Mouse (Mus musculus) liver, embryonic 15.5 days (tissue): Measurements from ENCODE around the gene Use1. TPM values are rescaled to one million over a fixed set of nuclear protein-coding genes. Genes with fewer than 3 reads are reported as not detected.
"Not testable (repeated sequence)": the region's sequence is repeated elsewhere in the genome, so short reads cannot be mapped to it uniquely, and the experiment has no call there.

Source experiments
- ATAC-seq: fragments of 200-750 bp; cut with Nextera tagmentation; 2 replicates; pipeline ENCODE4 v1.8.0; 2017; ENCODE audit warnings: moderate number of reproducible peaks, mild to moderate bottlenecking, moderate library complexity; ENCODE audit not compliant: insufficient read depth
- H3K27ac ChIP-seq: fragments of 300-500 bp; sonication (generic); replicated peaks from 2 replicates; pipeline ENCODE4 v1.5.1; 2015; ENCODE audit warnings: mild to moderate bottlenecking, inconsistent platforms
- H3K27me3 ChIP-seq: fragments of 300-500 bp; sonication (generic); 2 replicates; pipeline ENCODE4 v1.6.1; 2015; ENCODE audit warnings: mild to moderate bottlenecking, inconsistent platforms
- H3K36me3 ChIP-seq: fragments of 300-500 bp; sonication (generic); replicated peaks from 2 replicates; pipeline ENCODE4 v1.6.1; 2015; ENCODE audit warnings: moderate library complexity, mild to moderate bottlenecking, inconsistent platforms
- H3K4me1 ChIP-seq: fragments of 300-500 bp; sonication (generic); replicated peaks from 2 replicates; pipeline ENCODE4 v1.6.1; 2015; ENCODE audit warnings: inconsistent platforms
- H3K4me2 ChIP-seq: fragments of 300-500 bp; sonication (generic); 2 replicates; pipeline ENCODE4 v1.6.1; 2015; ENCODE audit warnings: moderate library complexity, mild to moderate bottlenecking, inconsistent platforms
- H3K4me3 ChIP-seq: fragments of 300-500 bp; sonication (generic); replicated peaks from 2 replicates; pipeline ENCODE4 v1.5.1; 2015; ENCODE audit warnings: mild to moderate bottlenecking, inconsistent platforms
- H3K9ac ChIP-seq: fragments of 300-500 bp; sonication (generic); 2 replicates; pipeline ENCODE4 v1.6.1; 2015; ENCODE audit warnings: moderate library complexity, mild to moderate bottlenecking, inconsistent platforms
- H3K9me3 ChIP-seq: fragments of 300-500 bp; sonication (generic); replicated peaks from 2 replicates; pipeline ENCODE4 v1.6.1; 2016; ENCODE audit warnings: inconsistent platforms
- WGBS: fragments of 180-500 bp; shearing (Covaris S2); methylation state at CpG from one replicate; pipeline ENCODE4 v1.1.7; 2015; ENCODE audit warnings: mixed read lengths; ENCODE audit not compliant: insufficient replicate concordance; 5-methylcytosine and 5-hydroxymethylcytosine counted together
- polyA plus RNA-seq: library from polyadenylated mRNA; unstranded; fragments of >200 nt; fragmentation: Nextera tagmentation; extraction: Ambion mirVana; gene quantifications from 2 replicates; pipeline ENCODE4 v1.2.1, GENCODE M21; 2015

Use1 gene
- 38.7 and 41.1 TPM in 2 replicates for polyA plus RNA-seq

- H3K27ac ChIP-seq, result peak within 1 kb of the TSS; percentile 93
- peak; percentile 67 for ATAC-seq
- H3K4me1 ChIP-seq, result peaks cover 49% of the 10 kb centered on the region
- H3K9ac ChIP-seq, result peak within 1 kb of the TSS; percentile 74
- peak within 1 kb of the TSS; percentile 89 for H3K4me2 ChIP-seq
- no peaks in the 10 kb centered on the region for H3K27me3 ChIP-seq
- H3K36me3 ChIP-seq, result peaks cover 17% of the 10 kb centered on the region
- under 1% methylated on average over 56 of the region's 56 CpGs for whole genome bisulfite sequencing
- H3K4me3 ChIP-seq, result peak within 1 kb of the TSS; percentile 89
- no peaks in the 10 kb centered on the region for H3K9me3 ChIP-seq
Measured at GRCm38 (mm10) chr8:71366771-71367528, at the start of gene Use1. Gene Use1, plus strand, starts transcription at chr8:71366848.

GRCm38 (mm10) chr8:71318610-71319009, 48.0 kb upstream of the Use1 start:
- peaks cover 34% of the 10 kb centered on the region for H3K36me3 ChIP-seq
- WGBS, result 74% methylated on average over 5 of the region's 5 CpGs

GRCm38 (mm10) chr8:71319760-71320159, 46.9 kb upstream of the Use1 start:
- not testable (repeated sequence) for H3K27me3 ChIP-seq, H3K9ac ChIP-seq, H3K4me2 ChIP-seq, ATAC-seq, H3K4me3 ChIP-seq, H3K27ac ChIP-seq, H3K9me3 ChIP-seq
- WGBS, result 43% methylated on average over 2 of the region's 2 CpGs
- Histone ChIP-seq H3K4me1 (peaks cover 22% of the 10 kb centered on the region), H3K36me3 (peaks cover 46% of the 10 kb centered on the region)

More at GRCm38 (mm10) chr8:71318610-71319009, 48.0 kb upstream of the Use1 start:
- not testable (repeated sequence) for H3K4me2 ChIP-seq, H3K27ac ChIP-seq, H3K9me3 ChIP-seq, H3K4me3 ChIP-seq, H3K27me3 ChIP-seq, ATAC-seq, H3K9ac ChIP-seq
- peaks cover 32% of the 10 kb centered on the region for H3K4me1 ChIP-seq

GRCm38 (mm10) chr8:71322939-71323338, 43.7 kb upstream of the Use1 start:
- no peak overlapping the region for H3K27ac ChIP-seq
- no peaks in the 10 kb centered on the region for H3K4me1 ChIP-seq
- ATAC-seq, result no peak
- H3K4me2 ChIP-seq, result no peak overlapping the region
- H3K9me3 ChIP-seq, result no peaks in the 10 kb centered on the region
- no peaks in the 10 kb centered on the region for H3K27me3 ChIP-seq
- H3K9ac ChIP-seq, result no peak overlapping the region
- H3K4me3 ChIP-seq, result no peak overlapping the region
- peaks cover 66% of the 10 kb centered on the region for H3K36me3 ChIP-seq
- 82% methylated on average over 3 of the region's 3 CpGs for WGBS

GRCm38 (mm10) chr8:71324848-71325247, 41.8 kb upstream of the Use1 start:
- H3K4me3 ChIP-seq, result no peak overlapping the region
- WGBS, result 72% methylated on average over 1 of the region's 1 CpGs
- peaks cover 71% of the 10 kb centered on the region for H3K36me3 ChIP-seq
- peak; percentile 40; the same call in 1 of the 2 replicates for ATAC-seq
- H3K4me2 ChIP-seq, result no peak overlapping the region
- H3K27ac ChIP-seq, result no peak overlapping the region
- H3K27me3 ChIP-seq, result no peaks in the 10 kb centered on the region
- H3K9me3 ChIP-seq, result no peaks in the 10 kb centered on the region
- H3K4me1 ChIP-seq, result no peaks in the 10 kb centered on the region
- H3K9ac ChIP-seq, result no peak overlapping the region

- 86% methylated on average over 6 of the region's 6 CpGs for WGBS
- not testable (repeated sequence) for ATAC-seq, H3K9ac ChIP-seq, H3K27me3 ChIP-seq, H3K4me3 ChIP-seq, H3K4me1 ChIP-seq, H3K9me3 ChIP-seq, H3K27ac ChIP-seq, H3K4me2 ChIP-seq
- peaks cover 36% of the 10 kb centered on the region for H3K36me3 ChIP-seq
Measured at GRCm38 (mm10) chr8:71337834-71338233, 28.8 kb upstream of the Use1 start.

- H3K4me2 ChIP-seq, result no peak overlapping the region
- no peaks in the 10 kb centered on the region for H3K4me1 ChIP-seq
- no peaks in the 10 kb centered on the region for H3K27me3 ChIP-seq
- no peak overlapping the region for H3K9ac ChIP-seq
- no peak overlapping the region for H3K4me3 ChIP-seq
- ATAC-seq, result no peak
- 75% methylated on average over 5 of the region's 5 CpGs for WGBS
- H3K36me3 ChIP-seq, result peaks cover 49% of the 10 kb centered on the region
- no peak overlapping the region for H3K27ac ChIP-seq
- H3K9me3 ChIP-seq, result no peaks in the 10 kb centered on the region
Measured at GRCm38 (mm10) chr8:71340625-71341024, 26.0 kb upstream of the Use1 start.

GRCm38 (mm10) chr8:71346581-71346980, 20.1 kb upstream of the Use1 start:
- Histone ChIP-seq H3K36me3 (peaks cover 77% of the 10 kb centered on the region), H3K9ac (no peak overlapping the region), H3K4me3 (no peak overlapping the region), H3K27ac (no peak overlapping the region), H3K9me3 (no peaks in the 10 kb centered on the region), H3K4me2 (no peak overlapping the region), H3K4me1 (no peaks in the 10 kb centered on the region), H3K27me3 (no peaks in the 10 kb centered on the region)
- ATAC-seq, result no peak
- 65% methylated on average over 1 of the region's 1 CpGs for WGBS

- 52% methylated on average over 3 of the region's 3 CpGs for WGBS
- Histone ChIP-seq H3K9me3 (no peaks in the 10 kb centered on the region), H3K4me3 (no peak overlapping the region), H3K27ac (no peak overlapping the region), H3K27me3 (no peaks in the 10 kb centered on the region), H3K36me3 (peaks cover 88% of the 10 kb centered on the region), H3K4me1 (no peaks in the 10 kb centered on the region), H3K4me2 (no peak overlapping the region), H3K9ac (no peak overlapping the region)
- no peak for ATAC-seq
Measured at GRCm38 (mm10) chr8:71351117-71351516, 15.5 kb upstream of the Use1 start.

GRCm38 (mm10) chr8:71351520-71351919, 15.1 kb upstream of the Use1 start:
- WGBS, result 63% methylated on average over 1 of the region's 1 CpGs
- Histone ChIP-seq H3K9ac (no peak overlapping the region), H3K27me3 (no peaks in the 10 kb centered on the region), H3K4me1 (no peaks in the 10 kb centered on the region), H3K4me3 (no peak overlapping the region), H3K27ac (no peak overlapping the region), H3K4me2 (no peak overlapping the region), H3K9me3 (no peaks in the 10 kb centered on the region), H3K36me3 (peaks cover 88% of the 10 kb centered on the region)
- ATAC-seq, result no peak

- Histone ChIP-seq H3K27ac (no peak overlapping the region), H3K27me3 (no peaks in the 10 kb centered on the region), H3K4me2 (no peak overlapping the region), H3K36me3 (peaks cover 68% of the 10 kb centered on the region), H3K9me3 (no peaks in the 10 kb centered on the region), H3K9ac (no peak overlapping the region), H3K4me3 (no peak overlapping the region), H3K4me1 (no peaks in the 10 kb centered on the region)
- no peak for ATAC-seq
- 73% methylated on average over 3 of the region's 3 CpGs for WGBS
Measured at GRCm38 (mm10) chr8:71358026-71358425, 8.6 kb upstream of the Use1 start.
